Mouse (Mus musculus): ENCODE results near the gene Krtap7-1.

Krtap7-1 gene

DNA sequence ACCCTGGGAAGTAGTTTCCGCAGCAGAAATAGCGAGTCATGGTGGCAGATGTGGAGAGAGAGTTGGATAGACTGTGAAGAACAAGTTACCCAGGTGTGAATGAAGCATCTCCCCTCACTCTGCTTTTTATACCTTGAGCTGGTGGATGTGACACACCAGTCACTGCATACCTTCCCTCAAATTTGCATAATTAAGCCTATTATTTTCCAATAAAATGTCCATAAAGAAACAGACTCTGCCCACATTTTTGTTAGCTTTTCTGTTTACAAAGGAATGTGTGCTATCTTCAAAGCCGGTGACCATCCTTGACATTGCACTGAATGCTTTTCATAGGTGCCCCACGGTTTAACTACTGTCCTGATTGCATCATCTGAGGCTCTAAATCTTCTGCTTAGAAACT is at the start of gene Krtap7-1:
Gene Krtap7-1, minus strand, starts transcription at position 101 of the 400 bp plus-strand sequence.
- no peak for DNase-seq (ENCODE audit: low read depth, low spot score)

DNA sequence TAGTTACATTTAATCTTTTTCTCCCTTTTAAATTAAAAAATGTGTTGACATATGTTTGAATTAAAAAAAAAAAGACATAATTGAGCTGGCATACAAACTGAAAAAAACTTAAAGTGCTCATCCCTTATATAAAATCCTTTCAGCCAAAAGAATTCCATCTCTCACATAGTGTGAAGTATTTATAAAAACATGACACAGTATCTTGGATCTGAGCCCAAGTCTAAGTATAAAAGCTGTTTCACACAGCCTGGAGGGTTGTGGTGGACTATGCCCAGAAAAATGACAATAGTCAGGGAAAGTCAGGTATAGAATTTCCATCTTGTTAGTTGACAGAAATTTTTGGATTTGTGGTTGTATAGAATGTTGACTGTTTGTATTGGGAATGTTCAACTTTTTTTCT is 42.2 kb upstream of the Krtap7-1 start:
- DNase-seq (ENCODE audit: low read depth, low spot score), result no peak

DNA sequence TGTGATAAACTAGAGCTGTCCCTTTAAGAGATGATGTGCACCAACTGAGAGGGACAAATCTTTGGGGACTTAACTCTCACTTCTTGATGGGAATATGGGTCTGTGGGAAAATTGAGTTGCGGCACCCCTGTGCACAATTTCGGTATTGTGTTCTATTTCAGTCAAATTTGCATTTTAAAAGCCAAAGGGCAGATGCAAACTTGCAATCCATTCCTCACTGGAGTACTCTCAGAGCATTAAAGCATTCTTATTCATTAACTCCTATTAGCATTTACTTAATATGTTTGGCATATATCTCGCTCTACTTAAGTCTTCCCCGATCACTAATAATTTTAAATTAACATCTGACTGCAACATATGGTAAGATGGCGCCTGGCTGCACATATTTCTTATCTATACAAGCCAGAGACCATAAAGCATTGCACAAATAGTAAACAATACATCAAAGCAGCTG is 29.9 kb upstream of the Krtap7-1 start:
- no peak for DNase-seq (ENCODE audit: low read depth, low spot score)

DNA sequence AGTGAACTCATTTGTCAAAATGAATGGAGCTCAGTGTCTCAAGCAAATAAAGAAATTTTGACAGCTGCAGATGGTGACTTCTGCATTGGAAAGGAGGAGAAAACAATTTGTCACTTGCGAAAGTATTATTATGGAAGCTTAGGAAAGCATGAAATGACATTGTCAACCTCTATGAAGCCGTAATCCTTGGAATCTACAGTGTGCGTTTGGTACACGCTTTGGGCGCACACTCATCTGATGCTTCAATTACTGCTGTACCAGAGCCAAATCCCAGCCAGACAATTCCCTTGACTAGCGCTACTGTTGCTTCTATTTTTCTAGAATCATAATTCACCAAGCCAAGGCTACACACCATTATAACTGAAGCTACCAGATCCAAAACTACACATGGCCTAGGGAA is 29.2 kb upstream of the Krtap7-1 start:
- no peak for DNase-seq (ENCODE audit: low read depth, low spot score)

DNA sequence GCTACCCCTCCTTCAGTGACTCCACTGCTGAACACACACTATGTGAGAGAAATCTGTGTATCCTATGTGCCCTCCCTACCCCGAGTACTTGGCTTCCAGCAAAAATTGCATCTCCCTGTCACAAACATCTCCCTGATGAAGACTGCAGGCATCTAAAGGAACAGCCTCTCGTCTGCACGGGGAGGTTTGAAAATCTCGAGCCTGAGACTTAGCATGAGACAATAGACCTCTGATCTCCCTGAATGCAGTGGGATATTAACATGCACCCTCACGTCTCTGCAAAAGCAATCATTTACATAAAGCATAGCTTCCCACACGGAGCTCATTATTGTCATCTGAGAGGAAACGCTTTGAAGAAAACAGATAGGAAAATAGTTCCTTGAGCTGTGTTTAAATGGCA is 22.4 kb upstream of the Krtap7-1 start:
- no peak for DNase-seq (ENCODE audit: low read depth, low spot score)

DNA sequence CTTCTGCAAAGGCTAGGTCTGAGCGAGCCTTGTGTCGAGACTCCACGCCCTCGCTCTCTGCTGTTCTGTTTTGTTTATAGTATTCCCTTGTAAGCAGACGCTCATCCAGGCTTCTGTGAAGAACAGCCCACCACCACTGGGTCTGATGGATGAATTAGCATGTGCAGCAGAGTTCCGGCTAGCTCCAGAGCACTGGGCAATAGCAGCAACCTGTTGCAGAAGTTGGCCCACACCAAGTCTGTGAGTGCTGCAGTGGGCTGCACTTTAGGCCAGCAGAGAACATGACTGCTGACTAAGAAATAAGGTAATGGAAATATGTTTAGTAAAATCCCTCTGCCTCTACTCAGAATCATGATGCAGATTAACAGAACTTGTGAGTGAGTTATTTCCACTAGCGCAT is 21.7 kb upstream of the Krtap7-1 start:
- no peak for DNase-seq (ENCODE audit: low read depth, low spot score)

DNA sequence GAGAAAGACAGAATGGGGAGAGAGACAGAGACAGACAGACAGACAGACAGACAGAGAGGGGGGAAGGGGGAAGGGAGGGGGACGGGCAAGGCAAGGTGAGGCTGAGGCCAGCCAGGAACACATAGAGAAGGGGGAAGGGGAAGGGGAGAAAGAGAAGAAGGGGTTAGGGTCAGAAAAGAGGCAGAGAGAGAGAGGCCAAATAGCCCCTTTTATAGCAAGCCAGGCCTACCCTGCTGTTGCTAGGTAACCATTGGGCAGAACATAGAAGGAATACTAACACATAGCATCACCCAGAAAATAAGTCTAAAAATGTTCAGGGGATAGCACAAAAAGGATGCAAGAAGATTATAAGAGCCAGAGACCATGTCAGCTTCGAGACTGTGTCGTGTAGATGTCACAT is 20.3 kb upstream of the Krtap7-1 start:
- no peak for DNase-seq (ENCODE audit: low read depth, low spot score)

DNA sequence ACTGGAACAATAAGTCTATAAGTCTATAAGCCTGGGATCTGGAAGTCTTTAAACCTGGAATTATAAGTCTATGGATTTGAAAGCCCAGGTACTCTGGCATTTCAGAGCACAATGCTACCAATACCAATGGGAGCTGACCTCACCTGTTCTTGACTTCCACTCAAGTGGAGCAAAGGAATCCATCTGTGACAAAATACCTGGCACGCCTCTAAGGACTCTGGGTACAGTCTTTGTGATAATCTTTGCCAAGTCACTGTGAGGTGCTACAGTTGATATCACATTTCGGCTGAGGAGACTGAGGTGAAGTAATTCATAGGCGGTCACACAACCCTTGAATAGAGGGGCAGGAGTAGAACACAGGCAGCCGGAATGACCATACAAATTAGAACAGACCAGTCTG is 12.9 kb upstream of the Krtap7-1 start:
- no peak for DNase-seq (ENCODE audit: low read depth, low spot score)

DNA sequence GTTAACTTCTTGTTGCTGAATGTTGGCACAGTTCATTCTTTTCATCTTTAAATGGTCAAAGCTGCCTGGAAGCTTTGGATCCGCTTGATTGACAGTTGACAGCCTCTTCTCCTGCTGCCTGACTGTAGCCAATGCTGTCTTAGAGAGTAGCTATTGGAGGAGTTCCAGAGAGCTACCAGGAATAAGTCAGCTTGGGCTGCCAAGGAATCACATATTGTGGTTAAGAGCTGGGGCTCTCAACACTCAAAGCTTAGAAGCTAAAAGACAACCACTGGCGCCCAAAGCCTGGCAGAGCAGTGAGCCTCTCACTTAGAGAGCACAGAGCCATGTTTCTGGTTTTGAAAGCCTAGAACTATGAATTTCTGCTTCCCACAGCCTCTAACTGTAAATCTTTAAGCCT is 12.4 kb upstream of the Krtap7-1 start:
- no peak for DNase-seq (ENCODE audit: low read depth, low spot score)

DNA sequence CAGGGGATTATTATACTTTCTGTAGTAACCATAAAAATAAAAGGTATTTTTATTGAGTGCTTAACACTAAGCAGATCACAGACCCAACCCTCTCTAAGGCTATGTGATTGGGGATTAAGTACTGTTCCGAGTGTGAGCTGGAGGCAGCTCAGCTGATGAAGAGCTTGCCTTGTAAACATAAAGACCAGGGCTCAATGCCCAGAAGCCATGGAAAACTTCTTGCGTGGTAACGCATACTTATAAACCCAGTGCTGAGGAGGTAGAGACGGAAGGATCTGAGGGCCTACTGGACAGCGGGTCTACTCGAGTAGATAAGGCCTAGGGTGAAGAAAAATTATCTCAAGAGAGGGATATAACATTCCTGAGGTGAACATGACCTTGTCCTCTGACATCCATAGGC is 12.0 kb upstream of the Krtap7-1 start:
- DNase-seq (ENCODE audit: low read depth, low spot score), result no peak

DNA sequence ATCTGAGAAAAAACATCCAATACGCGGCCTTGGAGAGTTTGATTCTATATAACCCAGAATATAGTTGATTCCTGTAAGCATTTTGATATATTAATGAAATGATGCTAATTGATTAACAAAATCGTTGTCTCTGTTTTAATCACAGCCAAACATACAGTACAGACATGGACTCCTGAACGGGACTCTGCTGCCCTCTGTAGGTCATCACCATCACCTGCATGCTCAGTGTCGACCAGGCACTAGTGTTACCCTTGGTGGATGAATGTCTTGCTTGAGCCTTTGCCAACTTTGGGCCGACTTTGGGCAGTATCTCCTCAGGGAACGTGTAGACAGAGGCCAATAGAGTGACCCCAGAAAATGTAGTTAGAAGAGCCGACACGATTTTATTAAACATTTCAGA is 9.5 kb upstream of the Krtap7-1 start:
- no peak for DNase-seq (ENCODE audit: low read depth, low spot score)

DNA sequence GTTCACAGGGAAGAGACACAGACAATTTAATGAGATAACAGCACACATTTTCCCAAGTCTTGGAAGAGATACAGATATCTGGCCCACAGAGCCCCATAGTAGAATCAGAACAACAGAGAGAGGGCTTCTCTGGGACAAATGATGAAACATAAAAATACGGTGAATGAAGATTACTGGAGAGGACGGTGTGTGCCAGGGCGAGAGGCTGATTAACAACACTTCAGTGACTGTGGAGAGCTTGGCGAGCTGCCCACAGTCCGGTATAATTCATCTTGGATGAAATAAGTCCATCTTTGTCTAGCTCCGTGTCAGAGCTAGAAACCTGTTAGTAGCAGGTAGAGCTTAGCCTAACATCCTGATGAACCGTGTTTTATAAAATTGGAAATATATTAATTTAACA is 5.3 kb upstream of the Krtap7-1 start:
- DNase-seq (ENCODE audit: low read depth, low spot score), result no peak

DNA sequence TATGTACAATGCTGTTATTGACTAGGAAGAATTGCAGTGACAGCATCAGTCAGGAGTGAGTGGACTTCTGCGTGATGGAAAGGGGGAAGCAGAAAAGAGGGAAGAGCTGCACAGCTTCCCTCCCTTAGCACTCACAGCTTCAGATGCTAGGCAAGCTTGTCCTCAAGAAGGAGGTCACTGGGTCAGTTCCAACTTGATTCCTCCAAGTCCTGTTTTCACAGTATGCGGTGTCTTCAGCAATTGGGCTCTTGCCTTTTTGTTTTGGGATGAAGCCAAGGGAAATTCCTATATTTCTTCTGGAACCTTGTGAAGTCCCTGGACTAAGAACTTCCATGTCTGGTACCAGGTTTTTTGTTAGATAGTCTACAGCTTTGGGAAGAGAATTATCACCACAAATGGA is 4.6 kb downstream of the Krtap7-1 start:
- no peak for DNase-seq (ENCODE audit: low read depth, low spot score)

DNA sequence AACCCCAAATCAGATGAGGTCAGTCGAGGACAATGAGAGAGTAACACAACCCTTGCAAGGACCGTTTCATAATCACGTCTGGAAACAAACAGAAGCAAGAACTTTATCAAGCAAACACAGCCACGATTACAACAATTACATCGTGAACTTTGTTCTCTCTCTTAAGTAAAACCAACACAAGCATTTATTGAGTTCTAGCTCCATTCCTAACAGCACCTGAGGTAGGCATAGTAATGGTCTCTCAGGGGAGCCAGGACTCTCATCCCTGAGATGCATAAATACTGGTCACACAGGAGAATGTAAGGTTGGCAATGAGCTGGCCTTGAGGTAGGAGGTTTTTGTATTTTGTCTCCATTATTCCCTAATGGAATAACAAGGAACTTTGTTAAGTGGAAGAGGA is 6.3 kb downstream of the Krtap7-1 start:
- no peak for DNase-seq (ENCODE audit: low read depth, low spot score)

DNA sequence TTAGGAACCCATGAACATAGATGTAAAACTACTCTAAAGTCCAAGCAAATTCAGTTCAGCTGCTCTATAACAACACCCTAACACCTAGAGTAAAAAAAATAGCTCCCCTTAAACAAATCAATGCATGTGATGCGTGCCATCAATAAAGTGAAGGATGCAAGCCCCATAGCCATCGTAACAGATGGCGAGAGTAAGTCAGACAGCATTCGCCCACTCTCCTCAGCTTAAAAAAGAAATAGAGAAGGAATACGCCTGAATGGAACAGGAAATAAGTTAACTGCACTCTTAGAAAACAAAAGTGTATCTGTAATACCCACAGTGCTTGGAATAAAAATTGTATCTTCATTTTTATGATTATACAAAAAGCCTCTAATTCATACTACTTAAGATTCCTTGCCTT is 11.1 kb downstream of the Krtap7-1 start:
- DNase-seq (ENCODE audit: low read depth, low spot score), result no peak

DNA sequence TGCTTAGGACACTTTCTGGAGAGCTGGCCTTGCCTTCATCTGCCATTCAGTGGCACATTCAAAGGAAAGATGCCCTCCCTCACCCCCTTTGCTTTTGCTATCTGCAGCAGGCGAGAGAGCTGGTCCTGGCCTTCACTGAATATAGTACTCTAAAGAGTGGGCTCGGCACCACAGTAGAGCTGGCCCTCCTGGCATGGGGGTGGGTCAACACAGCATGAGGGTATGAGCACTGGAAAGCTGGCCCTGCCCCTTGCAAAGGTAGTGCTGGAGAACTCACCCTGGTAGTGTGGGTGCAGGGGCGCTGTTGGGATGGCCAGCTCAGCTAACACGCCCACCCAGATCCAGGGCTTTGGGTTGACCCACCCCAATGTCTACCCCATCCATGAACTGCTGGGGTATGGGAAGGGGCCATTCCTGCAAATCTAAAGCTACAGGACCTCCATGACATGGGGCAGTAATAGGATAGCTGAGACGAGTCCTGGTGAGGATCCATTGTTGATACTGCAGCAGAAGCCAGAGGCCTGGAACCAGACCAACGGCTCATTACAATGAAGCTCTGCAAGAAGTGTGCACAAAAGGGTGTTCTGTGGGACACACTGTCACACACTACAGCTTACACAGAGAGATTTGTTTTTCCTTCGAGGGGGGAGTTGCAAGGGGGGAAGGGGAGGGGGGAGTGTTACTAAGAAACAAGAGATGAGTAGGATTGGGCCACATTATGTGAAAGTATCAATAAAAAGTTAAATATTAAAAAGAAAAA is 12.5 kb downstream of the Krtap7-1 start:
- DNase-seq (ENCODE audit: low read depth, low spot score), result no peak

DNA sequence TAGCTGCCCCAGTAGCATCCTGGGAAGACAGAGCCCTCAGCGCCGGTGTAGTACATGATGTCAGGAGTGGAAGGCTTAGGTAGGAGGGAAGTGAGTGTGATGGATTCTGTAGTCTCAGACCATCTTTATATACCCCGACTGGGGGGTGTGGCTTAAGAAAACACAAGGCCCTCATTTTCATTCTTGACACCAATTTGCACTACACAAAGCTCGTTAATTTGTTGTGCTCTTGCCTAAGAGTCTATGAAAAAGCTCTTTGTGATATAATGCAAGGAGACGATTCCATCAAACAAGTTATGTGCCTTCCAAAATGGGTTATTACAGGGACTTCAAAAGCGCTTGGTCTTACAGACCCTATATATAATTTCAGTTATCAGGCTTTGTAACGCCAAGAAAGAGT is 20.3 kb downstream of the Krtap7-1 start, which contains the start of gene Krtap8-1:
Gene Krtap8-1, minus strand, starts transcription at position 101 of the 400 bp plus-strand sequence.
- no peak for DNase-seq (ENCODE audit: low read depth, low spot score)

DNA sequence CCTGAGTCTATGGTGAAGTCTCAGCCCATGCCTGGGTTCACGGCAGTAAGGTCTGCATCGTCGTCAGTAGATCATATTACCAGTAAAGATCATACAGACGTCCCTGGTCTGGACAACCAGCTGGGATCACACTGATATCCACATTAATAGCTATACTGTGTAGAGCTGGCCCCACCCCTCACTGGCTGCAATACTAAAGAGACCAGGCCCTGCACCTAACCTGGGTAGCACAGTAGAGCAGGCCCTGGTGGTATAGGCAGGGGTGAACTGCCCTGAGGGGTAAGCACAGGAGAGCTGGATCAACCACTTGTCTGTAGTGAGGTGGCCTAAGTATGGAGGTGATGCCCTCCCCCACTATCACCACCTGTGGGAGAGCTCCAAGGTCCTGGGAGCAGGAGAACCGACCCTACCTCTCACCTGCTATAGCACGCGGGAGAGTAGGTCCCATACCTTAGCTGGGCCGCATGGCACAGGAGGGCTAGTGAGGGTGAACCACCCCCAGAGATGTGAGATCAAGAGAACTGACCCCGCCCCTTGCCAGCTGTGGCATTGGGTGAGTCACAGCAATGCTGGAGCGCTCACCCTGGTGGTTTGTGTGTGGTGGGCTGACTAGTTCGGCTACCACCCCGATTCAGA is 30.3 kb downstream of the Krtap7-1 start:
- DNase-seq (ENCODE audit: low read depth, low spot score), result no peak

DNA sequence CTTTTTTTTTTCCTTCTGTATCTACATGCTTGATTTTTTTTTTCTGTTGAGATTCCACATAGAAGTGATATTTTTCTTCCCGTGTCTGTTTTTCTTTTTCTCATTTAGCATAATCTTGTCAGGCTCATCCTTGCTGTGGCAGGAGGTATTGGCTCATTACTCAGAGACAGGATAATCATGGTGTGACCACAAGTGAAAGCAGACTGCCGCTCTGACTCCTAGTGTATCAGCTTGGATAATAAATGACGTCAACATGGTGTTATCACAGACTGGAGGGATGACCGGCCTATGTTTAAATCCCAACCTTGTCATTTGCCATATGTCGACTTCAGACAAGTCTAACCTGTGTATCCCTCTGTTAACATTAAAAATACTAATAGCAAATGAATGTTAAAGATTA is 46.9 kb downstream of the Krtap7-1 start:
- DNase-seq (ENCODE audit: low read depth, low spot score), result no peak
